Mouse (Mus musculus) ES-E14 (cell line): ENCODE measurements around the gene Phactr2. TPM values are rescaled to one million over a fixed set of nuclear protein-coding genes. Genes with fewer than 3 reads are reported as not detected.

Source experiments
- DNase-seq: peaks from one replicate; pipeline ENCODE4 v3.0.0-alpha.2; 2013; ENCODE audit warnings: low read depth, low spot score
- H3K27ac ChIP-seq: 2 replicates; pipeline ENCODE4 v1.5.1; 2012; ENCODE audit warnings: low read depth, mild to moderate bottlenecking, low read length, moderate library complexity, mixed read lengths; ENCODE audit not compliant: poor library complexity, insufficient read depth, severe bottlenecking
- H3K36me3 ChIP-seq: 2 replicates; pipeline ENCODE4 v1.6.1; 2012; ENCODE audit warnings: mild to moderate bottlenecking, low read length, moderate library complexity, mixed read lengths; ENCODE audit not compliant: control insufficient read depth, poor library complexity, insufficient read depth, severe bottlenecking
- H3K4me1 ChIP-seq, 2 experiments: fragments of 150-350 bp in 1 of 2; sonication (generic) in 1 of 2; 2 replicates each; pipeline ENCODE4 v1.6.1; 2012; ENCODE audit warnings: low read length in 2 of 2, mild to moderate bottlenecking in 1 of 2, mixed read lengths in 1 of 2; ENCODE audit not compliant: control insufficient read depth in 2 of 2, insufficient read depth in 2 of 2, poor library complexity in 1 of 2
- H3K4me3 ChIP-seq, 2 experiments: fragments of 150-350 bp in 1 of 2; sonication (generic) in 1 of 2; 2 replicates each; pipeline ENCODE4 v1.5.1; 2012; ENCODE audit warnings: low read length in 2 of 2, low read depth in 1 of 2, mild to moderate bottlenecking in 1 of 2, mixed read lengths in 1 of 2; ENCODE audit not compliant: insufficient read depth in 1 of 2, poor library complexity in 1 of 2, severe bottlenecking in 1 of 2
- H3K9ac ChIP-seq: 2 replicates; pipeline ENCODE4 v1.6.1; 2012; ENCODE audit warnings: low read depth, mild to moderate bottlenecking, low read length, mixed read lengths; ENCODE audit not compliant: poor library complexity, insufficient read depth, severe bottlenecking
- H3K9me3 ChIP-seq: fragments of 150-350 bp; sonication (generic); 2 replicates; pipeline ENCODE4 v1.6.1; 2012; ENCODE audit warnings: low read depth, mild to moderate bottlenecking, low read length; ENCODE audit not compliant: control insufficient read depth, insufficient read depth
- CHD2 ChIP-seq: IDR thresholded peaks from 2 replicates; pipeline ENCODE4 v1.6.1; 2014; ENCODE audit warnings: mild to moderate bottlenecking, low read depth, low read length, inconsistent platforms
- HCFC1 ChIP-seq: IDR thresholded peaks from 2 replicates; pipeline ENCODE4 v1.6.1; 2012; ENCODE audit warnings: low read length, inconsistent platforms, borderline replicate concordance; ENCODE audit not compliant: insufficient read depth
- MAFK ChIP-seq: IDR thresholded peaks from 2 replicates; pipeline ENCODE4 v1.6.1; 2014; ENCODE audit warnings: mild to moderate bottlenecking, low read depth, low read length, inconsistent platforms; ENCODE audit not compliant: insufficient read depth
- ZC3H11A ChIP-seq: IDR thresholded peaks from 2 replicates; pipeline ENCODE4 v1.6.1; 2012; ENCODE audit warnings: low read depth, mild to moderate bottlenecking, inconsistent platforms, low read length, borderline replicate concordance
- ZNF384 ChIP-seq: IDR thresholded peaks from 2 replicates; pipeline ENCODE4 v1.6.1; 2012; ENCODE audit warnings: low read depth, low read length, inconsistent platforms
- in situ Hi-C, 2 experiments: fragments of 600-800 bp; cut with MboI; formaldehyde crosslinking; loops; one replicate each; pipeline ENCODE4 v1.15.1; 2025; ENCODE audit warnings: low sequenced_read_pairs in 2 of 2, inconsistent platforms in 1 of 2; ENCODE audit not compliant: unreplicated experiment in 2 of 2
- total RNA-seq: library from RNA; depleted of rRNA; stranded (reverse); fragments of 300-350 nt; gene quantifications from 2 replicates; pipeline ENCODE4 v1.2.3, GENCODE M21; 2012

The Phactr2 gene
- total RNA-seq, 1 experiment = 2.2 TPM

- H3K36me3 ChIP-seq = no peaks in the 10 kb centered on the region
- no peak overlapping the region for H3K4me3 ChIP-seq
- no peaks in the 10 kb centered on the region for H3K9me3 ChIP-seq
- DNase-seq = no peak
- no peak for TF ChIP-seq ZC3H11A
- TF ChIP-seq ZNF384 = no peak
- no peak for TF ChIP-seq HCFC1
- no peaks in the 10 kb centered on the region for H3K4me1 ChIP-seq
- H3K9ac ChIP-seq = no peak overlapping the region
- H3K27ac ChIP-seq = no peak overlapping the region
- in situ Hi-C loops = loop anchor here in 1 of 2 experiments (25.0 kb wide), 1 partner anchor 428 kb away; the partner anchor contains the start of gene Sf3b5
Observed at GRCm38 (mm10) chr10:13440292-13440691, 33.9 kb downstream of the Phactr2 start.

- no peaks in the 10 kb centered on the region for H3K9me3 ChIP-seq
- no peak overlapping the region for H3K9ac ChIP-seq
- no peaks in the 10 kb centered on the region for H3K4me1 ChIP-seq
- H3K4me3 ChIP-seq = no peak overlapping the region
- TF ChIP-seq ZNF384 = no peak
- TF ChIP-seq HCFC1 = no peak
- no peak for TF ChIP-seq MAFK
- TF ChIP-seq CHD2 = no peak
- no peak for TF ChIP-seq ZC3H11A
- no peak overlapping the region for H3K27ac ChIP-seq
- no peak for DNase-seq
- H3K36me3 ChIP-seq = no peaks in the 10 kb centered on the region
- in situ Hi-C loops = loop anchor here in 1 of 2 experiments (25.0 kb wide), 1 partner anchor 426 kb away; the partner anchor contains the start of gene Sf3b5
Observed at GRCm38 (mm10) chr10:13438118-13438821, 35.9 kb downstream of the Phactr2 start.

- Histone ChIP-seq H3K4me3 (no peak overlapping the region), H3K4me1 (no peaks in the 10 kb centered on the region), H3K27ac (no peak overlapping the region), H3K36me3 (no peaks in the 10 kb centered on the region), H3K9ac (no peak overlapping the region), H3K9me3 (no peaks in the 10 kb centered on the region)
- no peak for DNase-seq
- in situ Hi-C loops = loop anchor here in 1 of 2 experiments (25.0 kb wide), 1 partner anchor 425 kb away; the partner anchor contains the start of gene Sf3b5
- TF ChIP-seq MAFK (no peak), CHD2 (no peak), ZNF384 (no peak), HCFC1 (no peak), ZC3H11A (no peak)
Observed at GRCm38 (mm10) chr10:13437011-13437410, 37.2 kb downstream of the Phactr2 start.

- H3K4me3 ChIP-seq = no peak overlapping the region
- no peak overlapping the region for H3K27ac ChIP-seq
- in situ Hi-C loops = loop anchor here in 1 of 2 experiments (25.0 kb wide), 1 partner anchor 421 kb away; the partner anchor contains the start of gene Sf3b5
- no peaks in the 10 kb centered on the region for H3K9me3 ChIP-seq
- no peak for DNase-seq
- no peak for TF ChIP-seq CHD2
- no peak for TF ChIP-seq HCFC1
- no peak for TF ChIP-seq ZC3H11A
- H3K36me3 ChIP-seq = no peaks in the 10 kb centered on the region
- H3K4me1 ChIP-seq = no peaks in the 10 kb centered on the region
- no peak overlapping the region for H3K9ac ChIP-seq
Observed at GRCm38 (mm10) chr10:13433016-13433415, 41.2 kb downstream of the Phactr2 start.
